Comparison of ENCODE assay signal across 8 mouse cellular contexts in genomic region chr5:29377590-29378297, GRCm38 (mm10). TPM values are rescaled to one million over a fixed set of nuclear protein-coding genes. Genes with fewer than 3 reads are reported as not detected.
DNase-seq lines count a peak whose midpoint lies in the region; ATAC-seq lines count a peak whose summit lies in the region.

No protein-coding gene starts in this region.

- no peaks in the 10 kb centered on the region for H3K4me1 ChIP-seq in intestine, embryonic 16.5 days (ENCODE audit: control insufficient read depth, insufficient read depth, low read length)
- H3K4me1 ChIP-seq in limb, embryonic 15.5 days: peaks cover 16% of the 10 kb centered on the region
- peaks cover 21% of the 10 kb centered on the region for H3K4me1 ChIP-seq in midbrain, embryonic 15.5 days

- peak overlapping the region; percentile 85 for H3K27ac ChIP-seq in intestine, embryonic 16.5 days (ENCODE audit: low read length)
- H3K27ac ChIP-seq in limb, embryonic 15.5 days: peak overlapping the region; percentile 67
- H3K27ac ChIP-seq in midbrain, embryonic 15.5 days: peak overlapping the region; percentile 79

- H3K9ac ChIP-seq in intestine, embryonic 16.5 days (ENCODE audit: low read depth, low read length): peak overlapping the region; percentile 92
- peak overlapping the region; percentile 68 for H3K9ac ChIP-seq in limb, embryonic 15.5 days
- peak overlapping the region; percentile 57 for H3K9ac ChIP-seq in midbrain, embryonic 15.5 days

- peak overlapping the region; percentile 90 for H3K4me2 ChIP-seq in intestine, embryonic 16.5 days (ENCODE audit: low read depth, low read length)
- peak overlapping the region; percentile 93 for H3K4me2 ChIP-seq in limb, embryonic 15.5 days
- H3K4me2 ChIP-seq in midbrain, embryonic 15.5 days: peak overlapping the region; percentile 83

- H3K4me3 ChIP-seq in intestine, embryonic 16.5 days (ENCODE audit: low read length): peak overlapping the region; percentile 90
- H3K4me3 ChIP-seq in limb, embryonic 15.5 days: peak overlapping the region; percentile 72
- peak overlapping the region; percentile 54 for H3K4me3 ChIP-seq in midbrain, embryonic 15.5 days

- DNase-seq in urinary bladder, adult 18-20 months (ENCODE audit: low spot score in 2 of 2): peak; percentile 18 to 27
- DNase-seq in urinary bladder, postnatal 10 days (ENCODE audit: low spot score): no peak
- DNase-seq in yolk sac, embryonic 10.5 days (ENCODE audit: low spot score): peak; percentile 78
- DNase-seq in adrenal gland, postnatal 10 days: no peak

- H3K36me3 ChIP-seq in intestine, embryonic 16.5 days (ENCODE audit: control insufficient read depth, insufficient read depth, low read length): no peaks in the 10 kb centered on the region
- H3K36me3 ChIP-seq in limb, embryonic 15.5 days: no peaks in the 10 kb centered on the region
- H3K36me3 ChIP-seq in midbrain, embryonic 15.5 days (replicated peaks): no peaks in the 10 kb centered on the region

- 1% methylated on average over 47 of the region's 47 CpGs for WGBS in intestine, embryonic 16.5 days
- under 1% methylated on average over 47 of the region's 47 CpGs for WGBS in limb, embryonic 15.5 days
- WGBS in midbrain, embryonic 15.5 days: under 1% methylated on average over 47 of the region's 47 CpGs

- peak; percentile 63 for ATAC-seq in erythroblast, adult 5-6 weeks (replicated peaks; ENCODE audit: low FRiP score, poor library complexity, severe bottlenecking)
- ATAC-seq in intestine, embryonic 16.5 days: peak; percentile 84
- ATAC-seq in limb, embryonic 15.5 days (ENCODE audit: insufficient number of reproducible peaks, low FRiP score, low TSS enrichment, low read depth): peak; percentile 62
- ATAC-seq in midbrain, embryonic 15.5 days (replicated peaks): peak; percentile 90

- H3K27me3 ChIP-seq in intestine, embryonic 16.5 days (replicated peaks; ENCODE audit: control insufficient read depth, insufficient read depth, low read length): no peaks in the 10 kb centered on the region
- no peaks in the 10 kb centered on the region for H3K27me3 ChIP-seq in limb, embryonic 15.5 days
- no peaks in the 10 kb centered on the region for H3K27me3 ChIP-seq in midbrain, embryonic 15.5 days (replicated peaks)

- no peaks in the 10 kb centered on the region for H3K9me3 ChIP-seq in intestine, embryonic 16.5 days (ENCODE audit: control insufficient read depth, low read length)
- H3K9me3 ChIP-seq in limb, embryonic 15.5 days: 0 out of 2 replicates have a peak, but pooled peaks cover 3% of the 10 kb centered on the region
- no peaks in the 10 kb centered on the region for H3K9me3 ChIP-seq in midbrain, embryonic 15.5 days

RNA-seq across cellular contexts. Expression of gene Lmbr1, which starts 0.4 kb away (rescaled TPM):
- 0.58 TPM in 1 of 2 replicates, not detected in the other for total RNA-seq in erythroblast, adult 5-6 weeks (2015; ENCODE audit: low replicate concordance)
- total RNA-seq in erythroblast, adult 5-6 weeks (2017; ENCODE audit: low replicate concordance): 0.70 and 2.1 TPM in 2 replicates
- 11.2 and 12.3 TPM in 2 replicates for polyA plus RNA-seq in intestine, embryonic 16.5 days (2015; fragmentation: Nextera tagmentation; extraction: Ambion mirVana)
- 11.7 TPM in 2 replicates for polyA plus RNA-seq in limb, embryonic 15.5 days (2015; fragmentation: Nextera tagmentation; extraction: Ambion mirVana)
- polyA plus RNA-seq in midbrain, embryonic 15.5 days (2015; fragmentation: Nextera tagmentation; extraction: Ambion mirVana): 34.8 and 38.2 TPM in 2 replicates
- total RNA-seq in adrenal gland, postnatal 10 days (2021): 10 to 100 TPM; 11.3 to 11.4 TPM

RNA-seq across cellular contexts. Expression of gene Nom1, which starts 56.7 kb away (rescaled TPM):
- 0.77 and 5.2 TPM in 2 replicates for total RNA-seq in erythroblast, adult 5-6 weeks (2015; ENCODE audit: low replicate concordance)
- total RNA-seq in erythroblast, adult 5-6 weeks (2017; ENCODE audit: low replicate concordance): 3.0 and 7.2 TPM in 2 replicates
- polyA plus RNA-seq in intestine, embryonic 16.5 days (2015; fragmentation: Nextera tagmentation; extraction: Ambion mirVana): 29.0 and 32.8 TPM in 2 replicates
- 25.8 and 26.8 TPM in 2 replicates for polyA plus RNA-seq in limb, embryonic 15.5 days (2015; fragmentation: Nextera tagmentation; extraction: Ambion mirVana)
- polyA plus RNA-seq in midbrain, embryonic 15.5 days (2015; fragmentation: Nextera tagmentation; extraction: Ambion mirVana): 20.6 and 22.6 TPM in 2 replicates
- 10 to 100 TPM; 28.8 to 30.4 TPM for total RNA-seq in adrenal gland, postnatal 10 days (2021)

Comparison
In these comparisons a context has a peak if more than half of its experiments do, and no peak if none do; other contexts are left out.
1. DNase-seq: peak in urinary bladder, adult 18-20 months (2 of 2) and yolk sac, embryonic 10.5 days (single experiment); none in urinary bladder, postnatal 10 days (single experiment) and adrenal gland, postnatal 10 days (single experiment).
2. Peak in every context shown above with its lines, with median percentiles within 50 percentile points of each other: ATAC-seq, H3K27ac ChIP-seq, H3K4me2 ChIP-seq, H3K4me3 ChIP-seq and H3K9ac ChIP-seq.